Mouse (Mus musculus): ENCODE results near the gene Morn3. TPM values are rescaled to one million over a fixed set of nuclear protein-coding genes. Genes with fewer than 3 reads are reported as not detected.

The Morn3 gene
- polyA plus RNA-seq, 1 experiment: not detected

DNA sequence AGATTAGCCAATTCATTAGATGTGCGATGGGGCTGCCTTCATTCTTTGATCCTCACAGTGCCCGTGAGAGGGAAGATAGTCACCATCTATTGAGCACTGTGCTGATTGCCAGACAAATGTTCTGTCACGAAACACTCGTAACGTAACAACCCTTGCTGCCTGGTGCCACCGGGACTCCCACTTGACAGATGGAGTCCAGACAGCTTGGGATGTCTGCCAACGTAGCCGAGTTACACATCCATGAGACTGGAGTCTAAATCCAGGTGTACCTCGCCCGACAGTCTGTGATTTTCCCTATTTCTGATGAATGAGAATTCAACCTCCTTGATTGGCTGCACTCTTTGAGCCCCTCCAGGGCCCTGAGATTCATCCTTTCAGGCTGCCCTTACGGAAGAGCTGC is 36.9 kb downstream of the Morn3 start:
- Histone ChIP-seq H3K36me3 (ENCODE audit: control insufficient read depth) (no peaks in the 10 kb centered on the region), H3K9me3 (ENCODE audit: control insufficient read depth, low read length) (no peaks in the 10 kb centered on the region; the same call in 1 of the 2 replicates), H3K27me3 (ENCODE audit: control insufficient read depth) (peaks cover 4% of the 10 kb centered on the region), H3K4me3 (replicated peaks) (no peak overlapping the region), H3K4me1 (ENCODE audit: control insufficient read depth) (peaks cover 16% of the 10 kb centered on the region)
- TF ChIP-seq TAL1 (IDR thresholded peaks at IDR 0.05; ENCODE audit: low read length) (no peak), GATA1 (IDR thresholded peaks at IDR 0.05; ENCODE audit: low read length) (no peak)

DNA sequence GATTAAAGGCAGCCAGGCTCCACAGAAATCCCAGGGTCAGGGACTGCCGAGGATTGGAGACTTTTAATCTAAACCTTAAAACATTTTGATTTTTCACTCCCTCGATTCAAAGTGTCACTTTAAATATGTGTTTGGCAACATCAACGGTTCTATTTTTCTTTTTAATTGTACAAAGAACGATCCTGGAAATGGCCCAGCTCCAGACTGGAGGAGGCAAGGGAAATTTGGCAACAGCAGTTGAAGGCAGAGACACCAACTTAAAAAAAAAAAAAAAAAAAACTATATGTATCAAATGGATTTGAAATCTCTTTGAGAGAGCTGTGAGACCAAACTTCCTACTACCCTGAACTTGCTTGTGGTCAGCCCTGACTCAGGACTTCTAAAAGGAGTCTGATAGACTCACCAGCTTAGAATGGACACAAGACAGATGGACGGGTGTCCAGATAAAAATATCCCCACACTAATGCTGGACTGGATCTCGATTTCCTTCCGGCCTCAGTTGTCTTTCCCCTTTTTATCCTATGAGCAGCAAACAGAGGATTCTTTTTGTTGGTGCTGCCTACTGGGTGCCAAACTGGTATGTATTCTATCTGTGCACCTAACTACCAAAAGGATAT is 37.8 kb downstream of the Morn3 start:
- no peak overlapping the region for H3K4me3 ChIP-seq (replicated peaks)
- H3K27me3 ChIP-seq (ENCODE audit: control insufficient read depth): peaks cover 4% of the 10 kb centered on the region
- no peaks in the 10 kb centered on the region; the same call in 1 of the 2 replicates for H3K9me3 ChIP-seq (ENCODE audit: control insufficient read depth, low read length)
- no peaks in the 10 kb centered on the region for H3K36me3 ChIP-seq (ENCODE audit: control insufficient read depth)
- TF ChIP-seq TAL1 (IDR thresholded peaks at IDR 0.05; ENCODE audit: low read length) (no peak), GATA1 (IDR thresholded peaks at IDR 0.05; ENCODE audit: low read length) (no peak)
- H3K4me1 ChIP-seq (ENCODE audit: control insufficient read depth): peaks cover 8% of the 10 kb centered on the region

DNA sequence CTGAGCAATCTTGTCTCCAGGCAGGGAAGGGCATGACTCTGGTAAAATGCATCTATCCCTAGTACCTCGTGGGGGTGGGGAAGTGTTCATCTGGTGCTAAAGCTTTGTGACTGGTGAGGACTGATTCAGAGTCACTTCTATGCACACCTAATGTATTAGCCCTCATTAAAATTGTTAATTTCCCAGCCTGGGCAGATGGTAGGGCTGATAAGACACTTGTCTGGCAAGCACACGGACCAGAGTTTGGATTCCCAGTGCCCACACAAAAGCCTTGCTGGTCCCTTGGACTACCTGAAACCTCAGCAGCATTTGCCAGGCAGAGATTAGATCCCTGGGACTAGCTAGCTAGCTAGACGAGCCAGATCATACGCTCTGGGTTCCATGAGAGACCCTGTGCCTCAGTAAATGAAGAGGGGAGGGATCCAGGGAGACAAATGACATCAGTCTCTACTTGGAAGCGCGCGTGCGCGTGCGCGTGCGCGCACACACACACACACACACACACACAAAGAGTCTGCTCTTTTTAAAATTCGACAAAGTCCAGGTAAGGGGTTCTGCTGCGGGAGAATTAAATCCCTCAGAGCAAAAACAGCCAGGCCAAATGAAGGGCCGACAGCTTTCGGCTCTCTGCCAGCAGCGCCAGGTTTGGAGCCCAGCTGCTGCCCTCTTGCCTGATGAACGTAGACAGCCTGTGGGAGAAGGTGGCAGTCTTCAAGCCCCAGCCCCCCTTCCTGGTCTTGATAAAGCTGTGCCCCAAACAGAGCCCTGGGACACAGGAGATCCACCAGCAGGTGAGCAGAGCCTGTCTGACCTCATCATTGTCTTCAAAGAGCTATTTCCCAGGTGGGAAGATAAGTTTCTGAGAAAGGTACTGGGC is 40.9 kb downstream of the Morn3 start:
- Histone ChIP-seq H3K4me1 (ENCODE audit: control insufficient read depth) (no peaks in the 10 kb centered on the region), H3K36me3 (ENCODE audit: control insufficient read depth) (no peaks in the 10 kb centered on the region), H3K27me3 (ENCODE audit: control insufficient read depth) (peaks cover 4% of the 10 kb centered on the region), H3K9me3 (ENCODE audit: control insufficient read depth, low read length) (no peaks in the 10 kb centered on the region; the same call in 1 of the 2 replicates), H3K4me3 (replicated peaks) (no peak overlapping the region)
- TF ChIP-seq TAL1 (IDR thresholded peaks at IDR 0.05; ENCODE audit: low read length) (no peak), GATA1 (IDR thresholded peaks at IDR 0.05; ENCODE audit: low read length) (no peak)

DNA sequence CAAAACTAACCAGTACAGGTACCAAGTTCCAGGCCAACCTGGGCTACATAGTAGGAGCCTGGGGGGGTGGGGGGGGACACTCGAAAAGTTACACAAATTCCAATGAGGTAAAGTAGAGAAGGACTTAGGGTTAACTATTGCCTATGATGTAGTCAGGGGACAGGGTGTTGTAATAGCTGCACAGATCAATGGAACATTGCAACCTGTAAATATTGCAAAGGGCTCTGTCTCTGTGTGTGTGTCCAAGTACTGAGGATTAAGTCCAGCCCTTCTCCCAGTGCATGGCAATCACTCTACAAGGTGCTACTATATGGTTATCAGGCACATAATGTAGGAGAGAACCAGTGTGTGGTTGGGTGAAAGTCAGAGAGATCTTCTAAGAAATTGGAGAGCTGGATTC is 45.9 kb downstream of the Morn3 start:
- H3K4me1 ChIP-seq (ENCODE audit: control insufficient read depth): no peaks in the 10 kb centered on the region
- H3K9me3 ChIP-seq (ENCODE audit: control insufficient read depth, low read length): no peaks in the 10 kb centered on the region
- TF ChIP-seq TAL1 (IDR thresholded peaks at IDR 0.05; ENCODE audit: low read length): no peak
- no peak for TF ChIP-seq GATA1 (IDR thresholded peaks at IDR 0.05; ENCODE audit: low read length)
- H3K36me3 ChIP-seq (ENCODE audit: control insufficient read depth): no peaks in the 10 kb centered on the region
- H3K4me3 ChIP-seq (replicated peaks): no peak overlapping the region
- H3K27me3 ChIP-seq (ENCODE audit: control insufficient read depth): peaks cover 4% of the 10 kb centered on the region

DNA sequence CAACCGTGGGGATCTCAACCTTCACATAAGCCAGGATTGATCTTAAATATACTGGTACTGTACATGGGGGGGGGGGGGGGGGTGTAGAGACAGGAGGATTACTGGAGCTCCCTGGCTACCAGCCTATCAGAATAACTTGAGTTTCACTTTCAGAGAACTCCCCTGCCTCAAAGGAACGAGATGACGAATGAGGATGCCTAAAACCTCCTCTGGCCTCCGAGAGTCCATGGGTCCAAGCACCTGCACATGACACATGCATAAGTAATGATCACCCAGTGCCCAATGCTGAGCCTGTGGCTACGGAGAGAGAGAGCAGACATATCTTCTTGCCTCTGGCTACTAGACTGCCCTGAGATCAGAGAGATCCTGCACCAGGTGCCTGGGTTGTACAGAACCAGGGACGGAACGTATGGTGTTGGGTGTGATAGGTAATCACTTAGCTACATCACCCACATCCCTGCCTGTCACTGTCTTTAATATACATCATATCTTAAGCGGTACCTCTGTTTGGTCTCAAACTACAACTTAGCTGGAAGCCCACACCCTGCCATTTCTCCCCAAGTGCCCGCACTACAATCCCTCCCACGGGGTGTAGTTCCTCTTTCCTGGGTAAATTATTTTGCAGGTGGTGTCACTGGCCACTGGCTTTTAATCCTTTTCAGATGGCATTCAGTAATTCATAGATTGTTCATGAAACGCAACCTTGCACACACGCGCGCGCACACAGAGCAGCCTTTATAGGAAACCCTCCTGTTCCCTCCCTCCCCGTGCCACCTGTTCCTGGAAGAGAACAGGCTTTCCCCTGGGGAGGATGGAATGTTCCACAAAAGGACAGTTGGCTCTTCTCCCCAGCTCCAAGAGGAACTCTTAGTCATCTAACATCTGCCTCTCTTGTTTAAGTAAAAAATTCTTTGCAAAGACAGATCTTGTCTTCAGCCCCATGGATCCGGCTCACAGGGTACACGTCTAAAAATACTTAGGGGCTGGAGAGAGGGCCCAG is 49.3 kb downstream of the Morn3 start:
- Histone ChIP-seq H3K27me3 (ENCODE audit: control insufficient read depth) (no peaks in the 10 kb centered on the region), H3K4me1 (ENCODE audit: control insufficient read depth) (peaks cover 6% of the 10 kb centered on the region), H3K36me3 (ENCODE audit: control insufficient read depth) (no peaks in the 10 kb centered on the region), H3K4me3 (replicated peaks) (no peak overlapping the region), H3K9me3 (ENCODE audit: control insufficient read depth, low read length) (no peaks in the 10 kb centered on the region)
- TF ChIP-seq GATA1 (IDR thresholded peaks at IDR 0.05; ENCODE audit: low read length): no peak
- no peak for TF ChIP-seq TAL1 (IDR thresholded peaks at IDR 0.05; ENCODE audit: low read length)

DNA sequence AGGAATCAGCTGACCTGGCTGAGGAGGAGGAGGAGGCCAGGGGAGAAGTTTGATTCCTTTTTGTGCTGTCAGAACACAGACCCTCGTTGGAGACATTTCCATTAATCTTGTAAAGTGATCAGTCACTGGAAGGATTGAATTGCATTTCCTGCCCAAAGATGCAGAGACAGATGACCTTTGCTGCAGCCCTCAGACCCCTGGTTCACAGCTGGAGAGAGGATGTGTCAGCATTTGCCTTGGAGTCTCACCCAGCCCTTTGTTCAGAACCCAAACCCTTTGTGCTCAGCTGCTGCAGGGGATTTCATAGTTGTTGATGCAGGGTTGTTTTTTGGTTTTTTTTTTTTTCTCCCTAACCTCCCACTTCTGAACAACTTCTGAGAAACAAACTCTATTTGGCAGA is 51.9 kb downstream of the Morn3 start:
- Histone ChIP-seq H3K4me3 (replicated peaks) (no peak overlapping the region), H3K4me1 (ENCODE audit: control insufficient read depth) (peaks cover 15% of the 10 kb centered on the region), H3K9me3 (ENCODE audit: control insufficient read depth, low read length) (no peaks in the 10 kb centered on the region), H3K36me3 (ENCODE audit: control insufficient read depth) (no peaks in the 10 kb centered on the region), H3K27me3 (ENCODE audit: control insufficient read depth) (peaks cover 16% of the 10 kb centered on the region)
- TF ChIP-seq GATA1 (IDR thresholded peaks at IDR 0.05; ENCODE audit: low read length): no peak
- TF ChIP-seq TAL1 (IDR thresholded peaks at IDR 0.05; ENCODE audit: low read length): no peak

DNA sequence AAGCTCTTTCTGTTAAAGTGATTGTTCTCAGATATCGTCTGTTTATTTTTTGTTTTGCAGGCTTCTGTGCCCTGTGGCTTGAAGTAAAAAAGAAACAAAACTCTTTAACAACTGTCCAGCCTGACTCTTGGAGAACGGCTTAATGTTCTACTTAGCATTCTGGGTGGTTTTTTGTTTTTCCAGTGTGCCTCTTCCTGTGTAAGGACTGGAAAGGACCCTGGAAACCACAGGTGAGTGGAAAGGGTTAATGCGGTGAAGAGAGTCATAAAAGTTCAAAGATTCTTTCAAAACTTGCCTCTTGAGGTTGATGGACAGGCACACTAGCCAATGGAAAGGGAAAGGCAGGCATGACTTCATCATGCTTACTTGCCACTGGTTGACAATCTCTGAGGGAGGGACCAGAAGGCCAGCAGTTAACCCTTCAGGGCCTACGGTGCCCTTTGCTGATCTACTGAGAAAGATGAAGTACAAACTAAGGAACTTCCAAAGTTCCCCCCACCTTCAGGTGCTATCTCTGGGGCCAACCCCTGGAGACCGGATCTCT is 52.4 kb downstream of the Morn3 start:
- Histone ChIP-seq H3K4me3 (replicated peaks) (peak overlapping the region; percentile 17), H3K9me3 (ENCODE audit: control insufficient read depth, low read length) (no peaks in the 10 kb centered on the region), H3K36me3 (ENCODE audit: control insufficient read depth) (no peaks in the 10 kb centered on the region), H3K27me3 (ENCODE audit: control insufficient read depth) (peaks cover 22% of the 10 kb centered on the region), H3K4me1 (ENCODE audit: control insufficient read depth) (peaks cover 21% of the 10 kb centered on the region)
- TF ChIP-seq GATA1 (IDR thresholded peaks at IDR 0.05; ENCODE audit: low read length) (no peak), TAL1 (IDR thresholded peaks at IDR 0.05; ENCODE audit: low read length) (no peak)

DNA sequence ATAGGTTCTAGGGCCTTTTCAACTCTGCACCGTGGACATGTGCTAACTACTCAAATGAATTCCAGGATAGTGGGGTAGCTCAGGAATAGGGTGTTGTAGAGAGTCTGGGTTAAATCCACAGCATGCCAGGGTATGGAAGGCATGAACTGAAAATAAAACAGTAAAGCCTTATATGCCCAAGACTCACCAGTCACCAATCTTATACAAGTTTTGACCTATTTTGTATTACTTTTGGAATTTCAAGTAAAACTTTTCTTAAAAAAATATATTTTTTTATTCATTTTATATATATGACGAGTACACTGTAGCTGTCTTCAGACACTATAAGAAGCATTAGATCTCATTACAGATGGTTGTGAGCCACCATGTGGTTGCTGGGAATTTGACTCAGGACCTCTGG is 53.0 kb downstream of the Morn3 start:
- H3K4me1 ChIP-seq (ENCODE audit: control insufficient read depth): peaks cover 26% of the 10 kb centered on the region
- peaks cover 27% of the 10 kb centered on the region for H3K27me3 ChIP-seq (ENCODE audit: control insufficient read depth)
- no peaks in the 10 kb centered on the region for H3K36me3 ChIP-seq (ENCODE audit: control insufficient read depth)
- H3K4me3 ChIP-seq (replicated peaks): no peak overlapping the region
- no peaks in the 10 kb centered on the region for H3K9me3 ChIP-seq (ENCODE audit: control insufficient read depth, low read length)
- no peak for TF ChIP-seq GATA1 (IDR thresholded peaks at IDR 0.05; ENCODE audit: low read length)
- no peak for TF ChIP-seq TAL1 (IDR thresholded peaks at IDR 0.05; ENCODE audit: low read length)

All from erythroblast, embryonic 14.5 days (primary cell).